Mouse (Mus musculus) myocyte (in vitro differentiated cells): ENCODE measurements around the gene Cacna2d2.

Experiments used
- MAX ChIP-seq: IDR thresholded peaks from one replicate; pipeline ENCODE4 v1.6.1; 2011; ENCODE audit warnings: low read depth, mild to moderate bottlenecking, control low read depth
- MYOD1 ChIP-seq, 3 experiments: IDR thresholded peaks; one replicate each; pipeline ENCODE4 v1.6.1; 2011; ENCODE audit warnings: control low read depth in 2 of 3, low read depth in 2 of 3, mild to moderate bottlenecking in 2 of 3, moderate library complexity in 1 of 3; ENCODE audit not compliant: insufficient read length in 2 of 3, control insufficient read depth in 1 of 3
- MYOG ChIP-seq, 3 experiments: IDR thresholded peaks; one replicate each; pipeline ENCODE4 v1.6.1; 2011; ENCODE audit warnings: control low read depth in 2 of 3, low read depth in 2 of 3, mild to moderate bottlenecking in 2 of 3; ENCODE audit not compliant: insufficient read length in 2 of 3, control insufficient read depth in 1 of 3, insufficient read depth in 1 of 3
- POLR2A ChIP-seq: IDR thresholded peaks from one replicate; pipeline ENCODE4 v1.6.1; 2011; ENCODE audit warnings: low read depth, mild to moderate bottlenecking, control low read depth, moderate library complexity; ENCODE audit not compliant: insufficient read length
- POLR2AphosphoS2 ChIP-seq: IDR thresholded peaks from one replicate; pipeline ENCODE4 v1.6.1; 2011; ENCODE audit warnings: low read depth, control low read depth; ENCODE audit not compliant: insufficient read length
- TCF12 ChIP-seq: IDR thresholded peaks from one replicate; pipeline ENCODE4 v1.6.1; 2011; ENCODE audit warnings: mild to moderate bottlenecking, control low read depth; ENCODE audit not compliant: poor library complexity, insufficient read depth, severe bottlenecking
- USF1 ChIP-seq: IDR thresholded peaks from one replicate; pipeline ENCODE4 v1.6.1; 2011; ENCODE audit warnings: low read depth, mild to moderate bottlenecking, control low read depth, moderate library complexity

DNA sequence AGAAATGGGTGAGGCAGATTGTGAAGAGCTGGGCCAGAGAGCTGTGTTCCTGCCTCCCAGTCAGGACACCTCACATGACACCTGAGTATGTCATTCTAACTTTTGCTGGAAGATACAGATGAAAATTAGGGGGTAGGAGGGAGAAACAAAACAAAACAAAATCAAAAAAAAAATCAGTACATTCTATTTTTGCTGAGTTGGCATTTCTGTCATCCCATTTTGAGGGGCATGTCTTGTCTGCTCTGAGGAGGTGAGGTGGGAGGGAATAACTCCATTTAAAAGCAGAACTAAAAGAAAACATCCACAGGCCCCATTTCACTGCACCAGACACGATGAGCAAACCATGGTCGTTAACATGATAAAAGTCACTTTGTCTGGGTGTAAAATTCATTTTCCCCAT, 11.1 kb upstream of the Cacna2d2 start:
- TF ChIP-seq MYOG (IDR thresholded peaks at IDR 0.05; ENCODE audit: control insufficient read depth in 1 of 3, insufficient read depth in 1 of 3, insufficient read length in 2 of 3, low read depth in 2 of 3) (no peak), MYOD1 (IDR thresholded peaks at IDR 0.05; ENCODE audit: control insufficient read depth in 1 of 3, insufficient read length in 2 of 3, low read depth in 2 of 3) (no peak), MAX (no peak), TCF12 (no peak), POLR2A (no peak), USF1 (no peak), POLR2AphosphoS2 (no peak)
